Mouse (Mus musculus): ENCODE measurements around the gene Mecr.

- TF ChIP-seq CTCF (IDR thresholded peaks at IDR 0.05; ENCODE audit: insufficient read depth, low read length) (no peak), POLR2A (IDR thresholded peaks at IDR 0.05; ENCODE audit: borderline replicate concordance, extremely low read depth, low read depth, low read length) (no peak)
Measured at GRCm38 (mm10) chr4:131848082-131848481, 4.8 kb downstream of the Mecr start.

Measured in lung, adult 2 months (tissue).